Mouse (Mus musculus): ENCODE measurements at regions not wholly inside any gene's neighbourhood (a gene's known extent, or its start where the extent isn't known, plus 50 kb on each side); places are given as distances from the start of the nearest gene placed in this dataset.

GRCm38 (mm10) chr14:72877132-72877531 is 167.3 kb upstream of the Fndc3a start:
- H3K4me3 ChIP-seq: no peak overlapping the region
- no peak for DNase-seq (ENCODE audit: low spot score in 2 of 2)
- no peak for TF ChIP-seq CTCF (conservative IDR thresholded peaks at IDR 0.05)
- H3K27ac ChIP-seq: no peak overlapping the region

- no peak for DNase-seq (ENCODE audit: low spot score in 2 of 2)
- no peak overlapping the region for H3K4me3 ChIP-seq
- H3K27ac ChIP-seq: no peak overlapping the region
- no peak for TF ChIP-seq CTCF (conservative IDR thresholded peaks at IDR 0.05)
Observed at GRCm38 (mm10) chr14:72873494-72873893, 163.7 kb upstream of the Fndc3a start.

- TF ChIP-seq CTCF (conservative IDR thresholded peaks at IDR 0.05): no peak
- H3K27ac ChIP-seq: peak overlapping the region; percentile 21; the same call in 1 of the 2 replicates
Observed at GRCm38 (mm10) chr14:72869188-72869749, 159.5 kb upstream of the Fndc3a start.

GRCm38 (mm10) chr14:72866896-72867295 is 157.1 kb upstream of the Fndc3a start:
- no peak overlapping the region for H3K27ac ChIP-seq
- no peak for TF ChIP-seq CTCF (conservative IDR thresholded peaks at IDR 0.05)
- no peak overlapping the region for H3K4me3 ChIP-seq
- no peak for DNase-seq (ENCODE audit: low spot score in 2 of 2)

More at GRCm38 (mm10) chr14:72869188-72869749, 159.5 kb upstream of the Fndc3a start:
- peak; percentile 16 to 60 for DNase-seq (ENCODE audit: low spot score in 2 of 2)
- peak overlapping the region; percentile 2; the same call in 1 of the 2 replicates for H3K4me3 ChIP-seq

- no peak overlapping the region for H3K4me3 ChIP-seq
- no peak for TF ChIP-seq CTCF (conservative IDR thresholded peaks at IDR 0.05)
Observed at GRCm38 (mm10) chr14:72865531-72865930, 155.7 kb upstream of the Fndc3a start.

GRCm38 (mm10) chr14:72864792-72865191 is 155.0 kb upstream of the Fndc3a start:
- no peak for TF ChIP-seq CTCF (conservative IDR thresholded peaks at IDR 0.05)
- H3K27ac ChIP-seq: no peak overlapping the region
- no peak overlapping the region for H3K4me3 ChIP-seq
- no peak for DNase-seq (ENCODE audit: low spot score in 2 of 2)

More at GRCm38 (mm10) chr14:72865531-72865930, 155.7 kb upstream of the Fndc3a start:
- DNase-seq (ENCODE audit: low spot score in 2 of 2): no peak
- no peak overlapping the region for H3K27ac ChIP-seq

- Histone ChIP-seq H3K27ac (no peak overlapping the region), H3K4me3 (no peak overlapping the region)
- no peak for DNase-seq (ENCODE audit: low spot score in 2 of 2)
- no peak for TF ChIP-seq CTCF (conservative IDR thresholded peaks at IDR 0.05)
Observed at GRCm38 (mm10) chr14:72864130-72864529, 154.3 kb upstream of the Fndc3a start.

- Histone ChIP-seq H3K4me3 (no peak overlapping the region), H3K27ac (no peak overlapping the region)
- TF ChIP-seq CTCF (conservative IDR thresholded peaks at IDR 0.05): no peak
- DNase-seq (ENCODE audit: low spot score in 2 of 2): no peak
Observed at GRCm38 (mm10) chr14:72862806-72863526, 153.2 kb upstream of the Fndc3a start.

GRCm38 (mm10) chr14:72854226-72854625 is 144.4 kb upstream of the Fndc3a start:
- DNase-seq (ENCODE audit: low spot score in 2 of 2): no peak

GRCm38 (mm10) chr14:72853104-72853503 is 143.3 kb upstream of the Fndc3a start:
- no peak for TF ChIP-seq CTCF (conservative IDR thresholded peaks at IDR 0.05)
- Histone ChIP-seq H3K4me3 (no peak overlapping the region), H3K27ac (no peak overlapping the region)
- DNase-seq (ENCODE audit: low spot score in 2 of 2): no peak

More at GRCm38 (mm10) chr14:72854226-72854625, 144.4 kb upstream of the Fndc3a start:
- no peak for TF ChIP-seq CTCF (conservative IDR thresholded peaks at IDR 0.05)
- Histone ChIP-seq H3K4me3 (no peak overlapping the region), H3K27ac (no peak overlapping the region)

GRCm38 (mm10) chr14:72850884-72851283 is 141.1 kb upstream of the Fndc3a start:
- no peak for DNase-seq (ENCODE audit: low spot score in 2 of 2)
- no peak overlapping the region for H3K4me3 ChIP-seq
- no peak for TF ChIP-seq CTCF (conservative IDR thresholded peaks at IDR 0.05)
- H3K27ac ChIP-seq: no peak overlapping the region

- no peak overlapping the region for H3K4me3 ChIP-seq
- no peak for DNase-seq (ENCODE audit: low spot score in 2 of 2)
- no peak overlapping the region for H3K27ac ChIP-seq
- TF ChIP-seq CTCF (conservative IDR thresholded peaks at IDR 0.05): no peak
Observed at GRCm38 (mm10) chr14:72848271-72848955, 138.6 kb upstream of the Fndc3a start.

- H3K4me3 ChIP-seq: no peak overlapping the region
- H3K27ac ChIP-seq: no peak overlapping the region
- no peak for DNase-seq (ENCODE audit: low spot score in 2 of 2)
- no peak for TF ChIP-seq CTCF (conservative IDR thresholded peaks at IDR 0.05)
Observed at GRCm38 (mm10) chr14:72847466-72847865, 137.7 kb upstream of the Fndc3a start.

All from layer of hippocampus, adult 2 months (tissue).